Mouse (Mus musculus): ENCODE measurements around the gene D5Ertd579e.

DNA sequence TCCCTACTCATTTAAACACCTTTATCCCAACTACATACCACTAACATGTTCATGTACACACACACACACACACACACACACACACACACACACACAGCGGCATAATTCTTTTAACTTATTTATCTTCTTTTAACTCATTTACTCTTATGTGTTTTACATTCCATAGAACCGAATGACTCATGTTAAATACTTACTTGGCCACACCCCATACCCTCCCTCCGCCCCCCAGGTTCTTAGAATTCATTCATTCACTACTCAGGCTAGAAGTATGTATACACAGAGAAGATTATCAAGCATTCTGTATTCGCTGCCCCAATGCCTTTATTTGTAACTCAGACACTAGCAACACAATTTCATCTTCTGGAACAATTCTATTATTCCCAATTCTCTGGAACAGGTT, 10.7 kb downstream of the D5Ertd579e start:
- TF ChIP-seq POLR2A (IDR thresholded peaks at IDR 0.05; ENCODE audit: low read depth, low read length) (no peak), CTCF (IDR thresholded peaks at IDR 0.05; ENCODE audit: borderline replicate concordance, insufficient read depth, low read length) (no peak)
